Mouse (Mus musculus) hematopoietic multipotent progenitor cell, adult 10-12 weeks (in vitro differentiated cells): ENCODE data around the gene Pramef12. TPM values are rescaled to one million over a fixed set of nuclear protein-coding genes. Genes with fewer than 3 reads are reported as not detected.

Source experiments
- polyA plus RNA-seq: library from polyadenylated mRNA; stranded (reverse); fragments of >175 nt; gene quantifications from 2 replicates; pipeline ENCODE4 v1.2.3, GENCODE M21; 2012; ENCODE audit warnings: low replicate concordance

Pramef12 gene
- not detected in 2 replicates for polyA plus RNA-seq

GRCm38 (mm10) chr4:144408290-144408689, at the start of gene Pramef12:
Gene Pramef12 (minus strand): TSS chr4:144408464.

GRCm38 (mm10) chr4:144453217-144453616, 45.0 kb upstream of the Pramef12 start, which contains the start of gene Gm9944:
Gene Gm9944 (minus strand): TSS chr4:144453317.

GRCm38 (mm10) chr4:144438672-144439071, 30.4 kb upstream of the Pramef12 start, which contains the start of gene 1700012P22Rik:
Gene 1700012P22Rik (minus strand): TSS chr4:144438772.

GRCm38 (mm10) chr4:144377911-144378310, 30.4 kb downstream of the Pramef12 start, which contains the start of gene Pramef20:
Gene Pramef20 (minus strand): TSS chr4:144377933.

GRCm38 (mm10) chr4:144357642-144358041, 50.6 kb downstream of the Pramef12 start, which contains the start of gene Gm13119:
Gene Gm13119 (plus strand): TSS chr4:144357942.

Other genes starting within 250 kb of the Pramef12 start
- gene Oog3, start 245.8 kb downstream of the Pramef12 start, polyA plus RNA-seq = not detected in 2 replicates
- not detected in 2 replicates for gene Oog2, start 217.7 kb downstream of the Pramef12 start, polyA plus RNA-seq
- gene C87977, start 195.1 kb downstream of the Pramef12 start, polyA plus RNA-seq = not detected in 2 replicates
- gene Pramel5, start 128.0 kb downstream of the Pramef12 start, polyA plus RNA-seq = not detected in 2 replicates
- gene Gm13128, start 78.2 kb downstream of the Pramef12 start, polyA plus RNA-seq = not detected in 2 replicates
- not detected in 2 replicates for gene Gm13119, start 50.5 kb downstream of the Pramef12 start, polyA plus RNA-seq
- gene Pramef20, start 30.5 kb downstream of the Pramef12 start, polyA plus RNA-seq = not detected in 2 replicates
- gene 1700012P22Rik, start 30.3 kb upstream of the Pramef12 start, polyA plus RNA-seq = not detected in 2 replicates
- not detected in 2 replicates for gene Gm9944, start 44.9 kb upstream of the Pramef12 start, polyA plus RNA-seq
- not detected in 2 replicates for gene Aadacl3, start 55.3 kb upstream of the Pramef12 start, polyA plus RNA-seq
- gene 9430007A20Rik, start 111.4 kb upstream of the Pramef12 start, polyA plus RNA-seq = not detected in 2 replicates
- not detected in 2 replicates for gene Gm13124, start 156.7 kb upstream of the Pramef12 start, polyA plus RNA-seq
- not detected in 2 replicates for gene Aadacl4, start 205.2 kb upstream of the Pramef12 start, polyA plus RNA-seq